Mouse (Mus musculus) embryo, embryonic 10 days (tissue): Measurements from ENCODE around the gene Pcca.

ENCODE experiments used
- DNase-seq: peaks from one replicate; pipeline ENCODE4 v3.0.0-alpha.2; 2015; ENCODE audit warnings: low spot score

The Pcca gene

DNA sequence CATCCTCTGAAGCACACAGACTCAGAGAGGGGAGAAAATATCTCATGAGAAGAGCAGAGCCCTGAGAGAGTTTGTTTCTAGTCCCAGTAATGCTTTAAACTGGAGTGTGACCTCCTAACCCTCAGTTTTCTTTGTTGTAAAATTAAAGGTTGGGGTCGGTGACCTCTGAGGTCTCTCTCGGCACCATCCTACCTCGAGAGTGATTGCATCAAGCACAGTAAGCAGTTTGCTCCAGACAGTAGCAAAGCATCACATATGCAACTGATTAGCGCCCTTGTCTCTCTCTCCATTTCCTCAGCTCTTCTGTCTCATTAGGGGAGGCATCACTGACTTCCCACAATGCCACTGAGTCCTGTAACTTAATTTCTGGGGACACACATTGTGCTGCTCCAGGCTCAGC is 302.1 kb downstream of the Pcca start:
- DNase-seq = peak; percentile 84

DNA sequence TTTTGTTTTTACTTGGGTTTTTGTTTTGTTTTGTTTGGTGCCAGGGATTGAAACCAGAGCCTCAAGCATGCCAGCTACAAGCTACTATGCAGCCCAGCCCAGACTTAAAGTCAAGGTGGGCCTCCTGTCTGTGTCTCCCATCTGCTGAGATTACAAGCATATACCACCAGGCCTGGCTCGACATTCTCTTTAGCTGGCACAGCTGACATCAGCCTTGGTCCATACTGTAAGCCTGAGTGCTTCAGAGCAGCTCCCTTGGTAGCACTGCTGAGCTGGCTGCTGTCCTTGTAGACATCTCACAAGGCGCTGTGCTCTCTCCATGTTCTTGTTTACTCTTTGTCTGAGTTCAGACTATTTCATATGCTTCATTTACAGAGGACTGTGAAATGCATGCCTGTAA is 302.9 kb downstream of the Pcca start:
- DNase-seq = no peak

DNA sequence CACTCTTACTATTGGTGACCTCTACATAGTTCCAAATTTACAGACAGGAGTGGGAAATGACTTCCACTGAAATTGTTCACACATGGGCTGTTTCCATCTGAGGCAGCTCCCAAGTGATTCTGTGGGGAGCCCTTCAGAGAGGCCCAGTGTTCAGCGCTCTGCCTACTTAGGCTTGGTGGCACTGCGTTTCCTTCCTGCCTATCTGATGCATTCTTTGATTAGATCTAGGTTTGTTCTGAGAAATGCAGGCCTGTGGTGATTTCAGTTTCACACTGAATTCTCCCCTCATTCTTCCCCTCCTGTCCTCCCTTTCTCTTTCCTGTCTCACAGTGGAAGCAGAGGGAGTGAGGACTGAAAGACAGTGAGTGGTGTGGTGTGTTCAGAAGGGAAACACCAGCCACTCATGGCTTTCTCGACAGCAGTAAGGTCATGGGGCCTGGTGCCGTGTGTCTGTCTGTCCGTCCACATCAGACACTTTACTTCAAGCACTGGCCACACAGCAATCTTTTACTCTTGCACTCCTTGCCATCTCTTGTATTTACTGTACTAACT is 318.5 kb downstream of the Pcca start:
- DNase-seq = no peak

DNA sequence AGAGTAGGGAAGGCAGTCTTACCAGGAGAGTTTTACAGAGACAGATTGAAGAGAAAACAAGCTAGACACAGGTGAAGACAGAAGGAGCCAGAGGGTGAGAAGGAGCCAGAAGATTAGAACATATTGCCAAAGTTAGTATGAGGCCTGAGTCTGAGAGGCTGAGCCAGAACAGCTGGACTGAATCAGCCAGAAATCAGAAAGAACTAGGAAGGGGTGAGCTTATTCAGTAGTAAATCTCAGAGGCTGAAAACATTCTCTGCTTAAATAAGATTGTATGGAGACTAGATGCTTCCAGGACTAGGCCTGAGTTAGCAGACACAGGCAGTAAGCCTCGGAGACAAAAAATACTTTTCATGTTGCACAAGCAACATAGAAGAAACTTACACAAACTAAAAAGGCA is 325.7 kb downstream of the Pcca start:
- no peak for DNase-seq

DNA sequence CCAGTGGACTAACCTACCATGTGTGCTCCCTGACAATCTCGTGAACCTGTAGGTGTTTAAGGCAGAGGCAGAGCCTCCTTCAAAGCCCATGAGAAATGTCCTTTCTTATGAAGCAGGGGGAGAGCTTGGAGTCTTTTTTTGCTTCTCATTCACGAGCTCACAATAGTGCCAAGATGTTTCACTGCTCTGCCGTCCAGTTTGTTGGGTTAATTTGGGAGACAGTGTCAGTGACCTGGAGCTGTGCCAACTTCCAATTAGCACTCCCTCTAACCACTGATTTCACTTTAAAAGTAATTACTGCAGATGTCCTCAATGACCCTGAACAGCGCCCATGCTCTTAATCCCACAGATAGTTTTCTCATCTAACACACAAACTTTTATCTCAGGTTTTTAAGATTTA is 328.5 kb downstream of the Pcca start:
- DNase-seq = no peak

DNA sequence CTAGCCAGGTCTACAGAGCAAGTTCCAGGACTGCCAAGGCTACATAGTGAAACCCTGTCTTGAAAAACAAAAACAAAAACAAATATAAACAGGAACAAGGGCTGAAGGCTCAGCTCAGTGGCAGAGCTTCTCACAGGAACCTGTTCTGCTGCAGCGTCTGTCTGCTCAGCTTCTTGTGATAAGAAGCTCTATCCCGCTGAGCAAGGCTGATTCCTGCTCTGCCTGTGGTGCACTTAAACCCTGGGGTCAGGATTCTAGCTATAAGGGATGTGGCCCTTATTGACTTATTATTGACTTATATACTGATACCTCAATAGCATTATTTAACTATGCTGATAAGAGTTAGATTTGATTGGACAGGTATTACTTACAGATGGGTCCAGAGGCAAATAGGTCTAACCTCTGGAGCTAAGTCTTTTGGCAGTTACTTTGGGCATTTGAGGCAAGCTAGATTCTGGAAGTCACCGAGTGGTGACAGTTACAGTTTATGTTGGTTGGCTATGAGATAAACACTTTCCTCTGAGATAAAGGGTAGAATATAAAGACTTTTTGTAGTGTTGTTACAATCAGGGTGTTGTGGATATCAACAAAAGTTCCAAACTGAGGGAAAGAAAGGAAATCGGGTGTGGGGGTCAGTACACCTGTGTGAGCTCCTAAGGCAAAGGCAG is 331.5 kb downstream of the Pcca start:
- no peak for DNase-seq

DNA sequence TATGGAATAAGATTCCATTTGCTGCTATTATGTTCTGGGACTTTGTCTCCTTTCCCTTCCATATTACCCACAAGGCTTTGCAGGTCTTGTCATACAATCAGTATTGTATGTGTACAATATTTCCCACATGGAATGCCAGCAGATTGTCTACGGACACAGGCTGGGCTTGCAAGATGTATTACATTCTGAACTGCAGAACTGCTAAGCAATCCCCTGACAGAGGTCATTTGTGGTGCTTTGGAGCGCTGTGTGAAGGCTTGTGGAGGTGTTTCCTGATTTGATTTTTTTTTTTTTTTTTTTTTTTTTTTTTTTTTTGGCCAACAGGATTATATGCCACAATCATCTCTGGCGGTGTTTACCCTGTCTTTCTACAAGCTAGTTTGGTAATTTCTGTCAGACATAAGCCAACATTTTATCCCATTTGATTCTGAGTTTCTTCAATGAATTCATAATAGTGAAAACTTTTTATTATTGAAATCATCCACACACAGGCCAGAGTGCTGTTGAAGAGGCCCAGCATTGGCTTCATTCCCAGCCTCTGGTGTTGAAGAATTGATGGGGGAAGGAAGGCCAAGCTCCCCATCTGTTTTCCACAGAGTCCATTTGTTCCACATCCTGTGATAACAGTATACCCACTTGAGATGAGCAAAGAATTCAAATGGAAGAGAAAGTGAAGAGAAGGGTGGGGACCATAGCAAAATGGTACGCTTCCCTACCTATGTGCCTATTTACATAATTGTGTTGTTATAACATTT is 333.6 kb downstream of the Pcca start:
- no peak for DNase-seq

DNA sequence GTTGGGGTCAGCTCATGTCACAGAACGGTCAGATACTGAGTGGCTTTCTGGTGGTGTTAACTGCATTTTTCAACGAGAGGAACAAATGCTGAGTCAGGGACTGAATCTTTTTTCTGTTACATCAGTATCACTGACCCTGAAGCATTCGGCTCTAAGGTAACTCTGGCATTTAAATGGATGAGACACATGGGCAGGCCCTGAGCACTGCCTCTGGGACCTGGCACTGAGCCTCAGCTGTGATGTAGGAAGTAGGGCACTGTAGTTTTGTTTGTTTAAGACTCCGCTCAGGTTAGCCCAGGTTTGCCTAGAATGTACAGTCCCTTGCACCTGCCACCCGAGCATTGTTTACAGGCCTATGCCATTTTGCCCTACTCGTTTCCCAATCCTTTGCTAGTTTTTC is 335.7 kb downstream of the Pcca start:
- DNase-seq = no peak

DNA sequence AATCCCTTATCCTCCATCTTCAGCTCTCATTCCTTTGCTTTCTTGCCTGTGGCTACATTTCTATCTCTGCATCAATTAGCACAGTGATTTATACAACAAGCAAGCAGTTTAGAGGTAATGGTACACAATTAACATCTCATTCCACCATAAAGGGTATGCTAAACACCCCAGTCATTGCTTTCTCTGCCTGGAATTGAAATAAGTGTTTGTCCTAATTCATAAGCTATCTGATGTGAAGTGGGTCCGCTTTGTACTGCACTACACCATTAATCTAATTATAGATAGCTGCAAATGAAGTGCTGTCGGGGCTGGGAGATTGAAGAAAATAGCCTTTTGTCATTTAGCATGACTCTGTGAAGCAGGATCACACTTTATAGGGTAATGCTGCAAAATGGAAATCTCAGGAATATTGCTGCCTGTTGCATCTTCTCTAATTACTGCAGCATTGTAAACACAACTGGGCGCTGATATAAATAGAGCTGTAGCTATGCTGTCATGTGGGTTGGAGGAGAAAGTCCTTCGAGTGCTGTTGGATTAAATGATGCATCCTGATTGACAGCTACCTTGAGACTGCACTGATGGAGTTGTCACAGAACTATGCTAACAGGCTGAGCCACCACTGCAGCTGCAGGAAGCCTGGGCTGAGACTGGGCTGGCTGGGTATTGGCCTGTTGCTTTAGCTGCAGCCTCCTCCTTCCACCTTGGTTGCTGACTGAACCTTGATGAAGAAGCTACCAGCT is 337.9 kb downstream of the Pcca start:
- DNase-seq = no peak

DNA sequence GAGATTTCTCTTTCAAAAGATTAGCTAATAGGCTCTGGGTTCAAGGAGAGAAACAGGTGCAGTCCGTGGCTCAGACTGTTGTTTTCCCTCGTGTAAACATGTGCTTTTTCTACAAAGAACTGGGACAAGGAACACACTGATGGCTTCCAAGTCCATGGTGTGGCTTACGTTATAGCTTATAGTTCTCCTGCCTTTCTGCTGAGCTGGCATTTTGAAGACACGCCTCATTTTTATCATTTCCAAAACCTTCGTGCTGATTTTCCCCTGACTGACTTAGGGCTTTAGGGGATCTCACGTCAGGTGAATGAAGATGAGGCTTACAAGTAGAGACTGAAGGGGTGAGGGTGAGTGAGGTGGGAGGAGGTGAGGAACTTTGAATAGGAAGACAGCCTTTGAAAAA is 338.5 kb downstream of the Pcca start:
- DNase-seq = no peak

DNA sequence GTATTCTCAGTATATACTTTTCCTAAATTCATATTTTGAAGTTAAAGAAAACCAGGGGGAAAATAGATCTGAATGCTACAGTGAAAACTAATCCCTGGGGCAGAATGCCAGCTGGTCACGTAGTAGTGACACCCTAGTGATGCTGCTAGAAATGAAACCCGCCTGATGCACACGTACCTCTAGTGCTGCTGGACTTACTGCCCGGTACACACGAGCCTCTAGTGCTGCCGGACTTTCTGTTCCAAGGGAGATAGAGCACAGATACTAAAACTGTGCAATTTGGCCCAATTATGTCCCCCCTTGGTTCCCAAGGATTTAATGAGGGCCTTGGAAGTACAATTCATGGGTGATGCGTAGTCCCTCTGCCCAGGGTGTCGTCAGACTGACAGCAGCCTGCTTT is 340.9 kb downstream of the Pcca start:
- DNase-seq = no peak

DNA sequence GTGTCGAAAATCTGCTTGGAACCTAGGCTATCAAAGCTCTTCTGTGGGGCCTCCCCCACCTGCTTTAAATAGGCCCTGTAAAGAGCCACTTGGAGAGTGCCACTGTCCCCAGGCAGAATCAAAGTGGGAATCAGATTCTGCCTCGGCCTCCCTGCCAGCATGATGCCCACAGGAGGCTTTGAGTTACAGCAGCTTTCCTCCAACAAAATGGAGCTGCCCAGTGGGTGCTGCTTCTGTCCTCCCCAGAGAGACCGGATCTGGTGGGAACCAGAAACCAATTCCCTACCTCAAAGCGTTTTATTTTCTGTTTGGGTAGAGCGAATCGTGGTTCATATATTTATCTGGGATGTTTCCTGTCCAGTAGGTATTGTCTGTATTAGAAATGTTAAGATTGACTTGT is 341.5 kb downstream of the Pcca start:
- DNase-seq = no peak

DNA sequence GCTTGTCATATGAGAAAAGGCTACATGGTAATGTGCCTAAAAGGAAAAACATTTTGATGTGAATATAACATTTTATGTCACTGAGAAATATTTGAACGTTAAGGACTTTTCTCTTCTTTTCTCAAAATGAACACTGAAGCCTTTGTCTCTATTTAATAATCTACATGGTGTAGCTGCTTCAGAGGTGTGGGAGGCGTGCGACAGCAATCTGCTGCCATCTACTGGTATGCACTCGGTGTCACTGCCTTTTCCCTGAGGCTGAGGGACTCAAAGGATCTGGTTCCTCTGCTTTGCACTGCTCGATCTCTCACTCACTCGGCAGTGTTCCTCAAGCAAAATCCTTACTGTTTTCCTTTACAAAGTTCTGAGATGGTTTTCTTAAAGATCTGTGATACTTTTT is 342.0 kb downstream of the Pcca start:
- DNase-seq = peak; percentile 93

DNA sequence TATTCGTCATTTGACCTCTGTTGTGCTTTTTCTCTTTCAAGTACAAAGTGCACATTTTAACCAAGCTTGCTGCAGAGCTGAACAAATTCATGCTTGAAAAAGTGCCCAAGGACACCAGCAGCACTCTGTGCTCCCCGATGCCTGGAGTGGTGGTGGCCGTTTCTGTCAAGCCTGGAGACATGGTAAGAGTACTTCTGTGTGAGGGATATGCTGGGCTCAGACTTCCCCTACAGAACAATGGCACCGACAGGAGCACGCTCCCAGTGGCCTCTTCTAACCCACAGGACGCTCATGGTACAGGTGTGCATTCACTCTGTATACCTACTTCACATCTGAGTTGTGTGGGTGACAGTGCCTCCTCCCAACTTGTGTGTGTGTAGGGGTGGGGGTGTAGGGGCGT is 342.6 kb downstream of the Pcca start:
- no peak for DNase-seq

DNA sequence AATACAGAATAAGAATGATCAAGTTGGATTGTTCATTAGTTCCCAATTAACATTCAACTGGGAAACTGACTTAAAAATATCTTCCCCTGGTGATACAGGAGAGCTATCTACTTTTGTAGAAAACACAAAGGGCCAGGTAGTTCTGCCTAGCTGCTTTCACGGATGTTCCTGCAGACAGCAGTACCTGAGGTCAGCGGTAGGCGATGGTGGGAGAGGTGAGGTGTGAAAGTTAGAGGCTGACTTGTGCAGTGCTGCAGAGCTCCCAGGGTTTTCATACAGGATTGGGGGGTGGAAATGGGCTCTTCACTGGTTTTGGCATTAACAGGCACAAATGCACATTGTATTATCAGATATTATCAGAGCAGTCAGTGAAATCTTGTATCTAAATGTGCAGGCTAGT is 343.7 kb downstream of the Pcca start:
- DNase-seq = no peak

DNA sequence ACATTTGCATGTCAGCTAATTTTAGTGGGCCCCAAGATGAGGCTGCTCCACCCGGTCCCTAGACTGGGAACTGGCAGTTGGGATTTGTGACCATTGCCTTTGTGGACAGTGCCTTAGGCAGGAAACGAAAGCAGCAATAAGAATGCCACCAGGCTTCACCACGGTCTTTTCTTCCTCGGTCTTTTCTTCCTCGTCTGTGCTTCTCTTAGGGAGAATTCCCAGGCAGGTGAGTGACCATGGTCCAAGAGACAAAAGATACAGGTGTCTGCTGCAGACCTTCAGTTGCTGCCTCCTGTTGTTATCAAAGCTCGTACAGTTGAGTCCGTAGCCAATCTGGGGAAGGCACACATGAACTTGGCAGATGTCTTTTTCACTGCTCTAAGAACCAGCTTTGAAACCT is 346.2 kb downstream of the Pcca start:
- DNase-seq = no peak

DNA sequence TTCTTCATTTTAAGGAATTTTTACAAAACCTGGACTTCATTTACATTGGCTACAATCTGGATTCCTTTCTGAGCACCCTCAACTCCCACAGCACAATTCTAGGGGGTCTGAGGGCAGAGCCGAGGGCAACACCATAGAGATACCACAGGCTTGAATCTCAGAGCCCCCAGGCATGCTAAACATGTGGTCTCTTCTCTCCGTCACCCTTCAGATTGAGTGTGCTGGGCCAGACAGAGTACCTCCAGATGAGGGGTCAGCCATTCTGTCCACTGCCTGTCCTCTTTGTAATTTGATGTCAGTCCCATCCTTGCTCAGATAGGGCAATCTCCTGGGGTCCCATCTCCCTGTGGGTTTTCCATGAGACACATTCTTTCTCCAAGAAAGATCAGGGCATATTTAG is 347.6 kb downstream of the Pcca start:
- DNase-seq = peak; percentile 18

DNA sequence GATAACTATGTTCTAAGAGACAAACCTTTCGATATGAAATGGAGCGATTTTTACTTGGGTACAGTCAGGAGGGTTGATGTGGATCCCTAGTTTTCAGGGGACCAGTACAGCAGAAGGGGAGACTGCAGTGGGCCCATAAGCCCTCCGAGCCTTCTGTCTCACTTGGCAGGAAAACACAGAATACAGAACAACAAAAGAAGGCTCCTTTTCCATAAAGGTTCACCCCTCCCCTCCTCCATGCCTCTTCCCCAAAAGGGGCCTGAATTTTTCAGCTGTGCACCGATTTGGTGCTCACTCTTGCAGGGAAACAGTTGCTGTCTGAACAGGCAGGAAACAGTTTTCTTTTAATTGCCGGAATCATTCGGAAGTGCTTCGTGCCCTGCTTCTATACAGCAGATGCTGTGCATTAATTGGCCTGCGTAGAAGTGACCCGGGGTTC is 348.1 kb downstream of the Pcca start:
- DNase-seq = no peak

DNA sequence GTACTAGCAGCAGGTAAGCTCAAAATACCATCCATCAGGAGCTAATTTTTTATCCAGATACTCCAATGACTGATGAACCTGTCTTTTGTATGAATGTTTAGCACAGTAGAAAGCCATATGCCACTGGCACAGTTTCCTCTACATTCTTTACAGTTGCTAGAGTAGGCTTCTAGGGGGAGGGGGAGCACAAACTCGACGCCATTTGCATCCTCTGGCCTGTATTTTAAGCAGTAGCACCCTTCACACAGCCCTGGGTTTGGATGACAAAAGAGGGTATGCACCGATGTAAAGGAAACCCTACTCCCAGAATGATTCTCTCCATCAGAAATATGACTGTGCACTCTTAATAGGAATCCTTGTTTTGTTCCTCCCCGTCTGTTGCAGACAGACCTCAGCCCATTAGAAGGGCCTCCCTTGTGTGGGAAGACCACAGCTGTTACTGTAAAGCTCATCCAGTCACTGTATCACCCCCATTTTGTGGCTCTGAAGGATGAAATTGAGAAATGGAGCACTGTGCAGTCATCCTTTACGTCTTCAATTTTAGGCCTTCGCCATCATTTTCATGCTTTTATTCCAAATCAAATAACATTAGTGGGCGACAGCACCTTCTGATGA is 348.8 kb downstream of the Pcca start:
- no peak for DNase-seq

DNA sequence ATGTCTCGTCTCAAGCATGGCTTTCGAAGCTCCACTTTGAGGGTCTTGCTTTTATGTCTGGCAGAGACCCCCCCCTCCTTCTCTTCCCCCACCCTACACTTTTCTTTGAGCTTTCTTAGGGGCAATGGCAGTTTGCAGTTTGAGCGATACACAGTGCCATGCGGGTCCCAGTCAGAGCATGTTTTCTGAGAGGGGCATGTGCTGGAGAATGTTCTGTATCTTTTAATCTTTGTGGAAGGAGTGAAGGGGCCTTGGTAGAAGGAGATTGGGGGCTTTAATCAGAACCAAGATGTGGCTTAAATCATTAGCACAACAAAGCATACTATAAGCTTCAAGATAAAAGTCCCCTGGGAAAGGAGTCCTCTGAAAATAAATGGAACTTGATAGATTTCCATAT is 349.3 kb downstream of the Pcca start:
- DNase-seq = no peak

DNA sequence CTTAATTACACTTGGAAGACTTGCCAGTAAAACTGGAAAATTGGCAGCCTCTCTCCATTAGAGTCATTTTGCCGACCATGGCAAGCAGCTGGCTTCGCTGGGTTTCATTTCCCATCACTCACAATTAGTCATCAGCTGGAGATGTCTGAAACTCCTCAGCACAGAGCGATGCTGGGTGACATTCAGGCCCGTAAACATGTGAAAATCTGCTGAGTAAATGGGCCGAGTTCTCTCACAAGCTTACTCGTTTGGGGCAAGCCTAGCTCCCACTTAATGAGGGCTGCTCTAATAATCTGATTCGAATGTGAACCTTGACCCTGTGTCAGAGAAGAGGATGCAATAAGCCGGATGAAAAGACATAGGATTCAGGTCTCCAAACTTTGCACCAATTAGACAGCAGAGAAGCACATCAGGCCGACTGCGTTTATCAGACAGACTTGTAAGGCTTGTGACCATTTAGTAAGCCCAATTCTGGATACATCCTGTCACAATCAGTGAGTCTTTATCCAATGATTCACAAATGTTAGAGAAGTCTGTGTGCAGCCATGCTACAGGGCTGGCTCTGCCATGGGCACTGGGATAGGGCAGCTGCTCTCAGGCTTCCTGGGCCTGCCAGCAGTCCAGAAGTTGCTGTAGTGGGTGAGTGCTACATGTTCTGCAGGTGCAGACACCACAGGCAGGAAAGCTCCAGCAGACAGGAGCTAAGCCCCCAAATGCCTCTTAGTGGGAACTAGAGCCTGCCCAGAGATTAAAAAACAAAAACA is 349.9 kb downstream of the Pcca start:
- peak; percentile 21 for DNase-seq

DNA sequence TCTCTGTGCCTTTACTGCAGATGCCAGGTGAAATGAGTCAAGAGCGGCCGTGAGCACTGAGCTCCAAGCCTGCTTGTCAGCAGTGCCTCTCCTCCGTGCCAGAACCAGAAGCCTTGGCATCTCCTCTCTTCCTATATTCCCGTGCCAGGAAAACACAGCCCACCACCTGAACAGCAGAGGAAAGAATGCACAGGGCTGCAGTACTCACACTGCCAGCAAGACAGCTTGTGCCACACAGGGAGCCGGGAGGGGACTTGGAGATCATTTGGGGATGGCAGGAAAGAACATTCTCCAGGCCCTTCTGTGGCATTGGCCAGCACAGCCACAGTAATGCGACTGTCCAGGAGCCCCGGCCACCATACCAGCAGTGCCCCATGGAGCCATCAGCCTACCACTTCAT is 351.8 kb downstream of the Pcca start:
- no peak for DNase-seq
